Mouse (Mus musculus): ENCODE data around the gene Gbp2.

DNA sequence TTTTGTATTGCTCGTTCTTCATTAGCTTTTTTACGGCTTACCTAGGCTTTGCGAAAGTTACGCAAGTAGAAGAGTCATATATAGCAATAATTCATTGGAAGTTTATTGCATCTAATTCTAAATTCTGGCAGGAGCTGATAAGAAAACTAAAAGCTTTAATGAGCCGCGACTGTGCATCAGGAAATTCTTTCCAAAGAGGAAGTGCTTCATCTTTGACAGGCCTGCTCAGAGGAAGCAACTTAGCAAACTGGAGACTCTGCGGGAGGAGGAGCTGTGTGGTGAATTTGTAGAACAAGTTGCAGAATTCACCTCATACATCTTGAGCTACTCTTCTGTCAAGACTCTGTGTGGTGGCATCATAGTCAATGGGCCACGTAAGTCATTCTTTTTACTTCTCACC, 10.0 kb downstream of the Gbp2 start:
- TF ChIP-seq EP300 (IDR thresholded peaks at IDR 0.05; ENCODE audit: insufficient read depth, low read depth, low read length): no peak
- no peak for TF ChIP-seq CTCF (IDR thresholded peaks at IDR 0.05; ENCODE audit: low read depth, low read length)
- TF ChIP-seq POLR2A (IDR thresholded peaks at IDR 0.05; ENCODE audit: insufficient read depth, low read length): no peak

Data from ES-Bruce4 (cell line).